Mouse (Mus musculus): ENCODE results near the gene Cbln3. TPM values are rescaled to one million over a fixed set of nuclear protein-coding genes. Genes with fewer than 3 reads are reported as not detected.

Gene Cbln3
- total and polyA plus RNA-seq, 3 experiments: 0.17 to 0.26 (median 0.24) TPM

- Histone ChIP-seq H3K4me3 (replicated peaks in 1 of 3; ENCODE audit: low read depth in 2 of 3, low read length in 2 of 3, poor library complexity in 1 of 3) (peak overlapping the region; percentile 70 to 74 (median 73)), H3K36me3 (replicated peaks in 1 of 2; ENCODE audit: control insufficient read depth in 1 of 2, insufficient read depth in 1 of 2, low read length in 1 of 2) (peaks cover 32 to 38% of the 10 kb centered on the region in 2 experiments), H3K4me2 (ENCODE audit: insufficient read depth, low read depth, poor library complexity, severe bottlenecking) (peak overlapping the region; percentile 67), H3K9ac (ENCODE audit: insufficient read depth, low read depth) (peak overlapping the region; percentile 72), H3K4me1 (ENCODE audit: control insufficient read depth in 1 of 2, insufficient read depth in 2 of 2) (peaks cover 45 to 76% of the 10 kb centered on the region in 2 experiments), H3K9me3 (replicated peaks; ENCODE audit: low read length) (no peaks in the 10 kb centered on the region), H3K27ac (ENCODE audit: insufficient read depth, low read depth) (peak overlapping the region; percentile 96), H3K27me3 (replicated peaks) (no peaks in the 10 kb centered on the region), H3K79me2 (replicated peaks; ENCODE audit: control insufficient read depth, extremely low read depth, insufficient read depth, poor library complexity, severe bottlenecking) (peaks cover 20% of the 10 kb centered on the region)
- dilution Hi-C loops (cut with MboI; ENCODE audit: extremely low pct_ligation_motif_present, extremely low pct_unique_long_range_greater_than_20kb, low sequenced_read_pairs): no loop called here
- DNase-seq (ENCODE audit: extremely low read depth): peak; percentile 89
- in situ Hi-C loops (cut with MboI; ENCODE audit: low pct_ligation_motif_present, low pct_unique_long_range_greater_than_20kb, low sequenced_read_pairs): no loop called here
- TF ChIP-seq PAX5 (IDR thresholded peaks at IDR 0.05; ENCODE audit: low read length): no peak
- TF ChIP-seq E2F4 (IDR thresholded peaks at IDR 0.05; ENCODE audit: insufficient replicate concordance, low read depth, low read length): 0 out of 2 replicates have a peak, but pooled peaks have one; percentile 65
- no peak for TF ChIP-seq ZKSCAN1 (IDR thresholded peaks at IDR 0.05; ENCODE audit: borderline replicate concordance, low read depth, low read length)
- TF ChIP-seq UBTF (IDR thresholded peaks at IDR 0.05; ENCODE audit: low read depth, low read length): no peak
- TF ChIP-seq RAD21 (IDR thresholded peaks at IDR 0.05; ENCODE audit: low read depth, low read length): no peak
- TF ChIP-seq POLR2A (IDR thresholded peaks at IDR 0.05; ENCODE audit: low read depth, low read length): no peak; the same call in 1 of the 2 replicates
- TF ChIP-seq ZMIZ1 (IDR thresholded peaks at IDR 0.05; ENCODE audit: low read depth, low read length): no peak; the same call in none of the 2 replicates
- peak; percentile 5; the same call in 1 of the 2 replicates for TF ChIP-seq MEF2A (IDR thresholded peaks at IDR 0.05; ENCODE audit: borderline replicate concordance, low read depth, low read length)
- TF ChIP-seq NRF1 (IDR thresholded peaks at IDR 0.05; ENCODE audit: low read depth, low read length): peak; percentile 26; the same call in 1 of the 2 replicates
- TF ChIP-seq USF2 (conservative IDR thresholded peaks at IDR 0.05; ENCODE audit: low read depth, low read length): no peak
- no peak for TF ChIP-seq USF1 (IDR thresholded peaks at IDR 0.05; ENCODE audit: low read depth, low read length)
- no peak; the same call in 1 of the 2 replicates for TF ChIP-seq SMC3 (IDR thresholded peaks at IDR 0.05; ENCODE audit: low read depth, low read length)
- TF ChIP-seq JUN (IDR thresholded peaks at IDR 0.05; ENCODE audit: insufficient read depth, low read depth, low read length): no peak
- TF ChIP-seq CHD2 (IDR thresholded peaks at IDR 0.05; ENCODE audit: low read length): 0 out of 2 replicates have a peak, but pooled peaks have one; percentile 51
- TF ChIP-seq MAZ (IDR thresholded peaks at IDR 0.05; ENCODE audit: low read depth, low read length): 0 out of 2 replicates have a peak, but pooled peaks have one; percentile 57
- TF ChIP-seq TBP (conservative IDR thresholded peaks at IDR 0.05; ENCODE audit: low read depth, low read length): 0 out of 2 replicates have a peak, but pooled peaks have one; percentile 65
- 0 out of 2 replicates have a peak, but pooled peaks have one; percentile 4 for TF ChIP-seq ELF1 (IDR thresholded peaks at IDR 0.05; ENCODE audit: low read depth, low read length)
- peak; percentile 16 for TF ChIP-seq HCFC1 (IDR thresholded peaks at IDR 0.05; ENCODE audit: low read depth, low read length)
- TF ChIP-seq JUND (conservative IDR thresholded peaks at IDR 0.05; ENCODE audit: low read depth, low read length): no peak
- no peak for TF ChIP-seq BHLHE40 (IDR thresholded peaks at IDR 0.05; ENCODE audit: low read depth, low read length)
- peak; percentile 49 for TF ChIP-seq EP300 (IDR thresholded peaks at IDR 0.05; ENCODE audit: low read length)
- no peak for TF ChIP-seq CTCF (conservative IDR thresholded peaks at IDR 0.05 in 1 of 2, IDR thresholded peaks at IDR 0.05 in 1 of 2; ENCODE audit: low read depth in 2 of 2, low read length in 2 of 2)
- peak; percentile 60; the same call in 1 of the 2 replicates for TF ChIP-seq MAX (IDR thresholded peaks at IDR 0.05; ENCODE audit: low read length)
- TF ChIP-seq RCOR1 (conservative IDR thresholded peaks at IDR 0.05; ENCODE audit: low read depth, low read length): no peak; the same call in 1 of the 2 replicates
- TF ChIP-seq MXI1 (IDR thresholded peaks at IDR 0.05; ENCODE audit: low read depth, low read length): peak; percentile 65
- TF ChIP-seq MYC (IDR thresholded peaks at IDR 0.05; ENCODE audit: low read depth, low read length): 0 out of 2 replicates have a peak, but pooled peaks have one; percentile 36
- TF ChIP-seq KAT2A (IDR thresholded peaks at IDR 0.05; ENCODE audit: insufficient replicate concordance, low read length): 0 out of 2 replicates have a peak, but pooled peaks have one; percentile 49
- TF ChIP-seq ZC3H11A (IDR thresholded peaks at IDR 0.05; ENCODE audit: low read depth, low read length): no peak
- TF ChIP-seq ETS1 (conservative IDR thresholded peaks at IDR 0.05; ENCODE audit: low read depth, low read length): peak; percentile 32; the same call in 1 of the 2 replicates
- peak; percentile 67; the same call in 1 of the 2 replicates for TF ChIP-seq POLR2AphosphoS2 (IDR thresholded peaks at IDR 0.05; ENCODE audit: low read depth, low read length)
- TF ChIP-seq SIN3A (IDR thresholded peaks at IDR 0.05; ENCODE audit: low read length): no peak; the same call in none of the 2 replicates
- peak; percentile 85; the same call in 1 of the 2 replicates for TF ChIP-seq CHD1 (IDR thresholded peaks at IDR 0.05; ENCODE audit: low read depth, low read length)
- TF ChIP-seq GABPA (IDR thresholded peaks at IDR 0.05; ENCODE audit: insufficient replicate concordance, low read depth, low read length): no peak
- TF ChIP-seq ZNF384 (IDR thresholded peaks at IDR 0.05; ENCODE audit: low read depth, low read length): peak; percentile 40; the same call in 1 of the 2 replicates
- TF ChIP-seq MAFK (IDR thresholded peaks at IDR 0.05; ENCODE audit: insufficient replicate concordance, low read length): no peak
- peak; percentile 52 for TF ChIP-seq IRF4 (IDR thresholded peaks at IDR 0.05; ENCODE audit: low read depth, low read length)
- TF ChIP-seq TCF12 (IDR thresholded peaks at IDR 0.05; ENCODE audit: low read depth, low read length): peak; percentile 42; the same call in 1 of the 2 replicates
- peak; percentile 77 for TF ChIP-seq NELFE (IDR thresholded peaks at IDR 0.05; ENCODE audit: low read depth, low read length)
Measured at GRCm38 (mm10) chr14:55885114-55885790, 1.1 kb upstream of the Cbln3 start.

All from CH12.LX (cell line).